Mouse (Mus musculus) CH12.LX (cell line): ENCODE measurements around the gene Slc25a34. TPM values are rescaled to one million over a fixed set of nuclear protein-coding genes. Genes with fewer than 3 reads are reported as not detected.

ENCODE experiments used
- DNase-seq: peaks from one replicate; pipeline ENCODE4 v3.0.0-alpha.2; 2013; ENCODE audit errors: extremely low read depth
- H3K27ac ChIP-seq: 2 replicates; pipeline ENCODE4 v1.5.1; 2012; ENCODE audit warnings: low read depth, mild to moderate bottlenecking, control low read depth, moderate library complexity; ENCODE audit not compliant: insufficient read depth
- H3K27me3 ChIP-seq: replicated peaks from 2 replicates; pipeline ENCODE3; 2012; ENCODE audit warnings: inconsistent platforms
- H3K36me3 ChIP-seq, 2 experiments: replicated peaks in 1 of 2; 2 replicates each; pipeline versions ENCODE3 to v1.6.1; 2012; ENCODE audit warnings: inconsistent platforms in 1 of 2, low read length in 1 of 2, mild to moderate bottlenecking in 1 of 2, mixed read lengths in 1 of 2, moderate library complexity in 1 of 2; ENCODE audit not compliant: control insufficient read depth in 1 of 2, insufficient read depth in 1 of 2
- H3K4me1 ChIP-seq, 2 experiments: 2 replicates each; pipeline ENCODE4 v1.6.1; 2012; ENCODE audit warnings: inconsistent platforms in 1 of 2, moderate library complexity in 1 of 2; ENCODE audit not compliant: insufficient read depth in 2 of 2, control insufficient read depth in 1 of 2
- H3K4me2 ChIP-seq: 2 replicates; pipeline ENCODE4 v1.6.1; 2012; ENCODE audit warnings: low read depth, mild to moderate bottlenecking, control low read depth; ENCODE audit not compliant: poor library complexity, insufficient read depth, severe bottlenecking
- H3K4me3 ChIP-seq, 3 experiments: fragments of 150-350 bp in 1 of 3; sonication (generic) in 1 of 3; replicated peaks in 1 of 3; 2 replicates each; pipeline versions ENCODE3 to v1.5.1; 2011 to 2012; ENCODE audit warnings: low read depth in 2 of 3, low read length in 2 of 3, mild to moderate bottlenecking in 2 of 3, moderate library complexity in 2 of 3, control low read depth in 1 of 3, improper control_type of control experiment in 1 of 3, inconsistent platforms in 1 of 3, mixed read lengths in 1 of 3; ENCODE audit not compliant: poor library complexity in 1 of 3
- H3K79me2 ChIP-seq: replicated peaks from 2 replicates; pipeline ENCODE4 v1.6.1; 2012; ENCODE audit warnings: mild to moderate bottlenecking, moderate library complexity; ENCODE audit not compliant: control insufficient read depth, poor library complexity, insufficient read depth, severe bottlenecking; ENCODE audit errors: extremely low read depth
- H3K9ac ChIP-seq: 2 replicates; pipeline ENCODE4 v1.6.1; 2012; ENCODE audit warnings: low read depth, mild to moderate bottlenecking, control low read depth, moderate library complexity; ENCODE audit not compliant: insufficient read depth
- H3K9me3 ChIP-seq: replicated peaks from 2 replicates; pipeline ENCODE3; 2012; ENCODE audit warnings: low read length, inconsistent platforms, mixed read lengths
- BHLHE40 ChIP-seq: IDR thresholded peaks from 2 replicates; pipeline ENCODE4 v1.6.1; 2011; ENCODE audit warnings: mild to moderate bottlenecking, low read depth, low read length, improper control_type of control experiment
- CHD1 ChIP-seq: IDR thresholded peaks from 2 replicates; pipeline ENCODE4 v1.6.1; 2012; ENCODE audit warnings: low read depth, low read length, improper control_type of control experiment, inconsistent platforms
- E2F4 ChIP-seq: IDR thresholded peaks from 2 replicates; pipeline ENCODE4 v1.6.1; 2011; ENCODE audit warnings: low read depth, low read length, improper control_type of control experiment; ENCODE audit not compliant: insufficient replicate concordance
- EP300 ChIP-seq: IDR thresholded peaks from 2 replicates; pipeline ENCODE4 v1.6.1; 2011; ENCODE audit warnings: low read length, improper control_type of control experiment
- ETS1 ChIP-seq: conservative IDR thresholded peaks from 2 replicates; pipeline ENCODE4 v1.6.1; 2012; ENCODE audit warnings: low read depth, mild to moderate bottlenecking, inconsistent platforms, low read length, improper control_type of control experiment, moderate library complexity
- HCFC1 ChIP-seq: IDR thresholded peaks from 2 replicates; pipeline ENCODE4 v1.6.1; 2012; ENCODE audit warnings: low read depth, mild to moderate bottlenecking, inconsistent platforms, low read length, improper control_type of control experiment
- IRF4 ChIP-seq: IDR thresholded peaks from 2 replicates; pipeline ENCODE4 v1.6.1; 2014; ENCODE audit warnings: low read depth, mild to moderate bottlenecking, inconsistent platforms, low read length, improper control_type of control experiment
- JUN ChIP-seq: IDR thresholded peaks from 2 replicates; pipeline ENCODE4 v1.6.1; 2011; ENCODE audit warnings: low read depth, mild to moderate bottlenecking, low read length, improper control_type of control experiment, moderate library complexity; ENCODE audit not compliant: insufficient read depth
- KAT2A ChIP-seq: IDR thresholded peaks from 2 replicates; pipeline ENCODE4 v1.6.1; 2012; ENCODE audit warnings: low read length, improper control_type of control experiment, inconsistent platforms; ENCODE audit not compliant: insufficient replicate concordance
- MAFK ChIP-seq: IDR thresholded peaks from 2 replicates; pipeline ENCODE4 v1.6.1; 2011; ENCODE audit warnings: low read length, improper control_type of control experiment; ENCODE audit not compliant: insufficient replicate concordance
- MAX ChIP-seq: IDR thresholded peaks from 2 replicates; pipeline ENCODE4 v1.6.1; 2011; ENCODE audit warnings: low read length, improper control_type of control experiment
- MAZ ChIP-seq: IDR thresholded peaks from 2 replicates; pipeline ENCODE4 v1.6.1; 2012; ENCODE audit warnings: low read depth, mild to moderate bottlenecking, inconsistent platforms, low read length, improper control_type of control experiment, moderate library complexity
- MEF2A ChIP-seq: IDR thresholded peaks from 2 replicates; pipeline ENCODE4 v1.6.1; 2014; ENCODE audit warnings: low read depth, mild to moderate bottlenecking, inconsistent platforms, low read length, improper control_type of control experiment, borderline replicate concordance
- NELFE ChIP-seq: IDR thresholded peaks from 2 replicates; pipeline ENCODE4 v1.6.1; 2011; ENCODE audit warnings: low read depth, low read length, improper control_type of control experiment
- POLR2AphosphoS2 ChIP-seq: IDR thresholded peaks from 2 replicates; pipeline ENCODE4 v1.6.1; 2011; ENCODE audit warnings: low read depth, low read length, improper control_type of control experiment
- SIN3A ChIP-seq: IDR thresholded peaks from 2 replicates; pipeline ENCODE4 v1.6.1; 2012; ENCODE audit warnings: low read length, improper control_type of control experiment, inconsistent platforms
- SMC3 ChIP-seq: IDR thresholded peaks from 2 replicates; pipeline ENCODE4 v1.6.1; 2011; ENCODE audit warnings: low read depth, low read length, improper control_type of control experiment
- UBTF ChIP-seq: IDR thresholded peaks from 2 replicates; pipeline ENCODE4 v1.6.1; 2012; ENCODE audit warnings: low read depth, mild to moderate bottlenecking, inconsistent platforms, low read length, improper control_type of control experiment, moderate library complexity
- USF1 ChIP-seq: IDR thresholded peaks from 2 replicates; pipeline ENCODE4 v1.6.1; 2014; ENCODE audit warnings: low read depth, mild to moderate bottlenecking, inconsistent platforms, low read length, improper control_type of control experiment
- ZC3H11A ChIP-seq: IDR thresholded peaks from 2 replicates; pipeline ENCODE4 v1.6.1; 2012; ENCODE audit warnings: low read depth, mild to moderate bottlenecking, inconsistent platforms, low read length, improper control_type of control experiment
- ZKSCAN1 ChIP-seq: IDR thresholded peaks from 2 replicates; pipeline ENCODE4 v1.6.1; 2012; ENCODE audit warnings: low read depth, inconsistent platforms, low read length, improper control_type of control experiment, borderline replicate concordance
- ZNF384 ChIP-seq: IDR thresholded peaks from 2 replicates; pipeline ENCODE4 v1.6.1; 2012; ENCODE audit warnings: low read depth, low read length, improper control_type of control experiment, inconsistent platforms
- dilution Hi-C: fragments of 300-500 bp; cut with MboI; formaldehyde crosslinking; loops from 2 replicates; pipeline ENCODE4 v1.14.3; 2020; ENCODE audit warnings: low sequenced_read_pairs; ENCODE audit not compliant: extremely low pct_unique_long_range_greater_than_20kb, extremely low pct_ligation_motif_present
- in situ Hi-C: fragments of 300-500 bp; cut with MboI; formaldehyde crosslinking; loops from 3 replicates; pipeline ENCODE4 v1.14.3; 2019; ENCODE audit warnings: low sequenced_read_pairs, low pct_ligation_motif_present, low pct_unique_long_range_greater_than_20kb, mixed read lengths
- polyA plus RNA-seq: library from polyadenylated mRNA; unstranded; fragments of >175 nt; gene quantifications from 2 replicates; pipeline ENCODE4 v1.2.1, GENCODE M21; 2012; ENCODE audit warnings: low read depth; ENCODE audit not compliant: insufficient read length
- total RNA-seq, 2 experiments: library from RNA; depleted of rRNA; stranded (reverse); fragments of 300-350 nt in 1 of 2; fragments of >200 nt in 1 of 2; gene quantifications; 2 replicates each; pipeline ENCODE4 v1.2.3; 2012 to 2014

The Slc25a34 gene
- total and polyA plus RNA-seq, 3 experiments = 0.23 to 1.7 (median 0.64) TPM

DNA sequence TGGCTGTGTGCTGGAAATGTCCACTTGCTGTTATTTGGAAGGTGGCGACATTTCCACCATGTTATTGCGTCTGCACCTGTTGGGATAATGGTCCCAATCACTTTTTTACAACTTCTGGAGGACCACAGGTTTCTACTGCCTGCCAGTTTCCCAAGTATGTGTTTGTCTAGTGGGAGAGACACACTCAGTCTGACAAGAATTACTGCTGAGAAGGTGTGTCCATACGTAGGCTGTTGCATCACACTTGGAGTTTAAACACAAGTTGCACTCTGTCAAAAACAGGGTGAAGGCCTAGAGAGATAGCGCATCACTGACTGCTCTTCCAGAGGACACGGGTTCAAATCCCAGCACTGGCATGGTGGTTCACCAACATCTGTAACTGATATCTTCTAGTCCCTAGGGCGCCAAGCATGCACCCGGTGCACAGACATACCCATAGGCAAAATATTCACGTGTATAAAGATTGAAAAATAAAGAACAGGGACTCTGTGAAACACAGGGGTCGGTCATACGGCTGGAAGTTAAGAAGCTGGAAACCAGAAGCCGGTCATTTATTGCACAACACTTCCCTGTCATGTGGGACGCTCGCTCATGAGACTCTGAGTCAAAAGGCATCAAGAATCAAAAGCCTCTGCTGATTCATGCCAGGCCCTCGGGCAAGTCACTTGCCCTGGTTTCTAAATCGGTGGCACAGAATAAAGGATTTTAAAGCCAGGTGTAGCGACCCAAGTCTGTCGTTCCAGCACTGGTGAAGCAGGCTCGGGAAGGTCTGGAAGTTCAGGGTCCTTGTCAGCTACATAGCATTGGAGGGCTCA, 46.5 kb upstream of the Slc25a34 start:
- H3K36me3 ChIP-seq = no peaks in the 10 kb centered on the region
- no peaks in the 10 kb centered on the region for H3K79me2 ChIP-seq
- peaks cover 12% of the 10 kb centered on the region for H3K9me3 ChIP-seq
- no peak overlapping the region for H3K27ac ChIP-seq
- TF ChIP-seq MEF2A (no peak), KAT2A (no peak), EP300 (no peak), NELFE (no peak), ZNF384 (no peak), JUN (no peak)
- no peak overlapping the region for H3K9ac ChIP-seq
- DNase-seq = no peak
- peaks cover 0 to 7% of the 10 kb centered on the region in 2 experiments; a peak in 2 of 4 replicates for H3K4me1 ChIP-seq
- H3K27me3 ChIP-seq = no peaks in the 10 kb centered on the region
- dilution Hi-C loops (no loop called here), in situ Hi-C loops (no loop called here)
- H3K4me3 ChIP-seq = no peak overlapping the region
- H3K4me2 ChIP-seq = no peak overlapping the region

DNA sequence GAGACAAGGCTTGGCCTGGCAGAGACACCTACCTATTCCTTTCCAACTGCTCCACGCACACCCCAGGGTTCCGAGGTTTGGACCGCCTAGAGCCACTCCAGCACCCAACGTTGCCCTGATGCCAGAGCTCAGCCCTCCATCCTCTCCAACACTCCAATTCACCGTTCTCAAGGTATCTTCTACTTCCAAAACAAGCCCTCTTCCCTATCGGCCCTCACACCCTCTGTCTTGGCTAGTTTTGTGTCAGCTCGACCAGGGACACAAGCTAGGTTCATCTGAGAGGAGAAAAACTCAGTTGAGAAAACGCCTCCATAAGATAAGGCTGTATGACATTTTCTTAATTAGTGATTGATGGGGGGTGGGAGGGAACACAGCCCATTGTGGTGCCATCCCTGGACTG, 41.2 kb upstream of the Slc25a34 start, which contains the start of gene Plekhm2:
TSS of gene Plekhm2 (minus strand) at position 101 of the 400 bp plus-strand sequence.
- H3K4me2 ChIP-seq = peak within 1 kb of the TSS; percentile 73
- DNase-seq = no peak
- H3K4me1 ChIP-seq = peaks cover 2 to 37% of the 10 kb centered on the region in 2 experiments; a peak in 2 of 4 replicates
- TF ChIP-seq CHD1 (no peak), IRF4 (no peak), HCFC1 (no peak), MAX (no peak), MAFK (no peak), SIN3A (no peak), ZKSCAN1 (no peak), ZC3H11A (no peak), USF1 (no peak), BHLHE40 (no peak), UBTF (no peak), SMC3 (no peak), POLR2AphosphoS2 (no peak), MAZ (no peak), ETS1 (no peak), E2F4 (no peak), ZNF384 (no peak)
- in situ Hi-C loops (no loop called here), dilution Hi-C loops (no loop called here)
- peak within 1 kb of the TSS; percentile 81 for H3K9ac ChIP-seq
- peaks cover 10% of the 10 kb centered on the region for H3K9me3 ChIP-seq
- H3K27ac ChIP-seq = no peak within 1 kb of the TSS
- H3K4me3 ChIP-seq = peak within 1 kb of the TSS; percentile 78 to 83 (median 80)
- peaks cover 0 to 9% of the 10 kb centered on the region in 2 experiments for H3K36me3 ChIP-seq
- H3K79me2 ChIP-seq = peaks cover 10% of the 10 kb centered on the region; the same call in 1 of the 2 replicates
- no peaks in the 10 kb centered on the region for H3K27me3 ChIP-seq
